Mouse (Mus musculus): Measurements from ENCODE around the gene Kcnq1.

The Kcnq1 gene

GRCm38 (mm10) chr7:143371336-143371735 is 265.2 kb downstream of the Kcnq1 start:
- no peak for DNase-seq (ENCODE audit: low spot score)

- DNase-seq (ENCODE audit: low spot score): no peak
Observed at GRCm38 (mm10) chr7:143373265-143373664, 267.1 kb downstream of the Kcnq1 start.

- no peak for DNase-seq (ENCODE audit: low spot score)
Observed at GRCm38 (mm10) chr7:143375945-143376344, 269.8 kb downstream of the Kcnq1 start.

- DNase-seq (ENCODE audit: low spot score): no peak
Observed at GRCm38 (mm10) chr7:143380466-143381073, 274.4 kb downstream of the Kcnq1 start.

GRCm38 (mm10) chr7:143386632-143387031 is 280.5 kb downstream of the Kcnq1 start:
- no peak for DNase-seq (ENCODE audit: low spot score)

GRCm38 (mm10) chr7:143388783-143389695 is 282.9 kb downstream of the Kcnq1 start:
- no peak for DNase-seq (ENCODE audit: low spot score)

GRCm38 (mm10) chr7:143389860-143390259 is 283.7 kb downstream of the Kcnq1 start:
- no peak for DNase-seq (ENCODE audit: low spot score)

- DNase-seq (ENCODE audit: low spot score): no peak
Observed at GRCm38 (mm10) chr7:143390277-143390948, 284.3 kb downstream of the Kcnq1 start.

GRCm38 (mm10) chr7:143395113-143395563 is 289.0 kb downstream of the Kcnq1 start:
- no peak for DNase-seq (ENCODE audit: low spot score)

GRCm38 (mm10) chr7:143399756-143400155 is 293.6 kb downstream of the Kcnq1 start:
- no peak for DNase-seq (ENCODE audit: low spot score)

- no peak for DNase-seq (ENCODE audit: low spot score)
Observed at GRCm38 (mm10) chr7:143400599-143400998, 294.4 kb downstream of the Kcnq1 start.

- no peak for DNase-seq (ENCODE audit: low spot score)
Observed at GRCm38 (mm10) chr7:143401429-143402016, 295.4 kb downstream of the Kcnq1 start.

- no peak for DNase-seq (ENCODE audit: low spot score)
Observed at GRCm38 (mm10) chr7:143404296-143404695, 298.1 kb downstream of the Kcnq1 start.

GRCm38 (mm10) chr7:143407931-143408501 is 301.9 kb downstream of the Kcnq1 start:
- DNase-seq (ENCODE audit: low spot score): no peak

- no peak for DNase-seq (ENCODE audit: low spot score)
Observed at GRCm38 (mm10) chr7:143408615-143409021, 302.5 kb downstream of the Kcnq1 start.

- no peak for DNase-seq (ENCODE audit: low spot score)
Observed at GRCm38 (mm10) chr7:143412606-143413005, 306.4 kb downstream of the Kcnq1 start.

- no peak for DNase-seq (ENCODE audit: low spot score)
Observed at GRCm38 (mm10) chr7:143415070-143415469, 308.9 kb downstream of the Kcnq1 start.

- DNase-seq (ENCODE audit: low spot score): no peak
Observed at GRCm38 (mm10) chr7:143416406-143416805, 310.2 kb downstream of the Kcnq1 start.

GRCm38 (mm10) chr7:143417875-143418274 is 311.7 kb downstream of the Kcnq1 start:
- DNase-seq (ENCODE audit: low spot score): no peak

GRCm38 (mm10) chr7:143419585-143420160 is 313.5 kb downstream of the Kcnq1 start:
- DNase-seq (ENCODE audit: low spot score): no peak

GRCm38 (mm10) chr7:143428142-143428813 is 322.1 kb downstream of the Kcnq1 start:
- no peak for DNase-seq (ENCODE audit: low spot score)

All from layer of hippocampus, adult 9-10 months (tissue).